Mouse (Mus musculus): ENCODE measurements at regions not wholly inside any gene's neighbourhood (a gene's known extent, or its start where the extent isn't known, plus 50 kb on each side); places are given as distances from the start of the nearest gene placed in this dataset.

DNA sequence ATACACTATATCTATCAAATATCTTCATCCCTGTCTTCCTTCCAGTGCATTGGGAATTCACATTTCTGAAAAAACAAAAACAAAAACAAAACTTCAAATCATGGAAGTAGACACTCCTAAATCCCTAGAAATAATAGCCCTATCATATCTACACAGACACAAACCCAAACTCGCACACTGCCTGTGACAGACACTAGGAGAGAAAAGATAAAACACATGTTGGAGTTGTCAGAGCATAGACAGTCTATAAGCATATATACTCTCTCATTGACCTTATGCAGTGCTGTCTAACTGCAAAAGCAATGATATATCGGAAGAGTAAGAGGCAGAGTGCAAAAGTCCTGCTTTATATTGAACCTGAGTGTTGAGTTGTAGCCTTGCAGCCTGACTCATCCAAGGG lies 3386.0 kb upstream of the Gm7489 start:
- TF ChIP-seq CTCF (IDR thresholded peaks at IDR 0.05; ENCODE audit: low read depth, low read length) (no peak), GATA1 (IDR thresholded peaks at IDR 0.05; ENCODE audit: borderline replicate concordance, low read length) (no peak)
